Mouse (Mus musculus): ENCODE data around the gene Krtap3-2.

DNA sequence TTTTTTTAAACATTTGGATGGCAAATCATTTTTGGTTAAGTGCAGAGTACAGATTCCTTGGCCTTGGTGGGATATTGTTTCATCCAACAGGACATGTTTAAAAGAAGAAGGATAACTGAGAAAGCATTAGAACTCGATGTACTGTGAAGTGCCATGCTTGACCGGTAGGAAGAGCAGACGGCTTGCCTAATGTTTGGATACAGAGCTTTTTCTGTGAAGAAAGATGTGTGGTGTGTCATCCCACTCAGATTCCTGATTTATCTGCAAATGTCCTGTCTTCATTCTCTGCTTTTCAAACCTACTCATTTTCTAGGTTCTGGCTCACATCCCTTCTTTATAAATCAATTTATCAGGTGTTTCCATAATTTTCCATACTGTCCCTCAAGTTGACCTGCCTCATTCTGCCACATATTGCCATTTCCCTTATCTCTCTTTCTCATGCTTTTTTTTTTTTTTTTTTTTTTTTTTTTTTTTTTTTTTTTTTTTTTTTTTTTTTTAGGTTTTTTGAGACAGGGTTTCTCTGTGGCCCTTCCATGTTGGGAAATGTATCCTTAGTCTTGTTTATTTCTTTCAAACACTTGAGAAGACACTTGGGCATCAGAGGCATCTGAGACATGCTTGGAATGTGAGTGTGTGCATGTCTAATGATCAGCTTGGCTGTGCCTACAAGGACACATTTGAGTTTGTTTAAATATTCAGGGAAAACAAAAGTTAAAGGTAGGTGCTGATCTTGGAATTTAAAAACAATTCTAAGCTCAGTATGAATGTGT lies 1.5 kb upstream of the Krtap3-2 start:
- TF ChIP-seq CHD2 (IDR thresholded peaks at IDR 0.05; ENCODE audit: low read depth, low read length) (no peak), MAFK (IDR thresholded peaks at IDR 0.05; ENCODE audit: insufficient read depth, low read depth, low read length) (no peak), ZC3H11A (IDR thresholded peaks at IDR 0.05; ENCODE audit: borderline replicate concordance, low read depth, low read length) (no peak), ZNF384 (IDR thresholded peaks at IDR 0.05; ENCODE audit: low read depth, low read length) (no peak), HCFC1 (IDR thresholded peaks at IDR 0.05; ENCODE audit: borderline replicate concordance, insufficient read depth, low read length) (no peak)
